Comparison of ENCODE assay signal across 22 mouse cellular contexts in genomic region chr15:46592868-46593267, GRCm38 (mm10).
DNase-seq lines count a peak whose midpoint lies in the region; ATAC-seq and TF ChIP-seq lines count a peak whose summit lies in the region.
"Had no signal": no experiment of that assay in that cellular context is flagged by ENCODE, and none has a peak within 500 bp of the region (broad histone marks: within the 10 kb centered on the region; RNA-seq: fewer than 3 reads in every experiment).

No protein-coding gene starts in this region.

- ATAC-seq in intestine, embryonic 14.5 days (replicated peaks; ENCODE audit: low FRiP score, low TSS enrichment, low read depth), result peak; percentile 80
- peak; percentile 85 for ATAC-seq in intestine, embryonic 15.5 days
- ATAC-seq in intestine, embryonic 16.5 days, result peak; percentile 89
- peak; percentile 79 for ATAC-seq in intestine, postnatal 0 days
- ATAC-seq in neural tube, embryonic 15.5 days (ENCODE audit: low FRiP score), result no peak
- ATAC-seq: activated CD4-positive, CD25-positive, alpha-beta regulatory T cell, adult 4 months; CD4-positive, CD25-positive, alpha-beta regulatory T cell, adult 4 months; Patski had no signal

- intact Hi-C loops in heart, adult 2 months (cut with DNase I), result no loop called here

- no peak for TF ChIP-seq EP300 in heart, adult 2 months (IDR thresholded peaks at IDR 0.05; ENCODE audit: insufficient read depth, low read depth, low read length)

- TF ChIP-seq POLR2A in heart, adult 2 months (IDR thresholded peaks at IDR 0.05; ENCODE audit: insufficient read depth, low read depth, low read length), result no peak

- no peak overlapping the region for H3K4me3 ChIP-seq in intestine, embryonic 14.5 days (ENCODE audit: low read depth, low read length)
- no peak overlapping the region for H3K4me3 ChIP-seq in intestine, embryonic 15.5 days (replicated peaks)
- no peak overlapping the region for H3K4me3 ChIP-seq in intestine, embryonic 16.5 days (ENCODE audit: low read length)
- no peak overlapping the region for H3K4me3 ChIP-seq in intestine, postnatal 0 days (ENCODE audit: low read depth, low read length)
- H3K4me3 ChIP-seq in neural tube, embryonic 15.5 days (replicated peaks), result no peak overlapping the region
- H3K4me3 ChIP-seq in heart, adult 2 months, result no peak overlapping the region

- no peak overlapping the region for H3K27ac ChIP-seq in intestine, embryonic 14.5 days (ENCODE audit: low read depth)
- H3K27ac ChIP-seq in intestine, embryonic 15.5 days, result no peak overlapping the region
- H3K27ac ChIP-seq in intestine, embryonic 16.5 days (ENCODE audit: low read length), result no peak overlapping the region
- H3K27ac ChIP-seq in intestine, postnatal 0 days (ENCODE audit: low read depth, low read length), result no peak overlapping the region
- no peak overlapping the region for H3K27ac ChIP-seq in neural tube, embryonic 15.5 days (replicated peaks)
- no peak overlapping the region for H3K27ac ChIP-seq in heart, adult 2 months

- H3K36me3 ChIP-seq in intestine, embryonic 14.5 days (ENCODE audit: control insufficient read depth, insufficient read depth, low read length), result no peaks in the 10 kb centered on the region
- no peaks in the 10 kb centered on the region for H3K36me3 ChIP-seq in intestine, embryonic 15.5 days
- no peaks in the 10 kb centered on the region for H3K36me3 ChIP-seq in intestine, embryonic 16.5 days (ENCODE audit: control insufficient read depth, insufficient read depth, low read length)
- no peaks in the 10 kb centered on the region for H3K36me3 ChIP-seq in intestine, postnatal 0 days (ENCODE audit: control insufficient read depth, insufficient read depth)
- H3K36me3 ChIP-seq in neural tube, embryonic 15.5 days, result no peaks in the 10 kb centered on the region
- H3K36me3 ChIP-seq in heart, adult 2 months (ENCODE audit: control insufficient read depth, insufficient read depth, low read length), result no peaks in the 10 kb centered on the region
- H3K36me3 ChIP-seq: G1E had no signal

- no peaks in the 10 kb centered on the region for H3K27me3 ChIP-seq in intestine, embryonic 14.5 days (replicated peaks; ENCODE audit: control insufficient read depth, insufficient read depth, low read length)
- no peaks in the 10 kb centered on the region for H3K27me3 ChIP-seq in intestine, embryonic 15.5 days (replicated peaks)
- no peaks in the 10 kb centered on the region for H3K27me3 ChIP-seq in intestine, embryonic 16.5 days (replicated peaks; ENCODE audit: control insufficient read depth, insufficient read depth, low read length)
- no peaks in the 10 kb centered on the region for H3K27me3 ChIP-seq in intestine, postnatal 0 days (replicated peaks; ENCODE audit: control insufficient read depth, insufficient read depth, low read length)
- no peaks in the 10 kb centered on the region for H3K27me3 ChIP-seq in neural tube, embryonic 15.5 days (replicated peaks)
- H3K27me3 ChIP-seq in heart, adult 2 months (ENCODE audit: control insufficient read depth, insufficient read depth, low read length), result no peaks in the 10 kb centered on the region
- H3K27me3 ChIP-seq: CH12.LX, Patski had no signal

- H3K9me3 ChIP-seq in intestine, embryonic 14.5 days (ENCODE audit: control insufficient read depth, low read length), result no peaks in the 10 kb centered on the region
- no peaks in the 10 kb centered on the region for H3K9me3 ChIP-seq in intestine, embryonic 15.5 days
- H3K9me3 ChIP-seq in intestine, embryonic 16.5 days (ENCODE audit: control insufficient read depth, low read length), result no peaks in the 10 kb centered on the region
- H3K9me3 ChIP-seq in intestine, postnatal 0 days (ENCODE audit: control insufficient read depth), result no peaks in the 10 kb centered on the region
- no peaks in the 10 kb centered on the region for H3K9me3 ChIP-seq in neural tube, embryonic 15.5 days (replicated peaks)
- H3K9me3 ChIP-seq: G1E had no signal

- no peak for TF ChIP-seq CTCF in intestine, postnatal 0 days (IDR thresholded peaks at IDR 0.05; ENCODE audit: low read depth)
- TF ChIP-seq CTCF in heart, adult 2 months (IDR thresholded peaks at IDR 0.05), result no peak

- H3K79me2 ChIP-seq in heart, adult 2 months (replicated peaks; ENCODE audit: control insufficient read depth, insufficient read depth, low read length), result no peaks in the 10 kb centered on the region

- H3K4me1 ChIP-seq in intestine, embryonic 14.5 days (replicated peaks; ENCODE audit: control insufficient read depth, insufficient read depth, low read length), result no peaks in the 10 kb centered on the region
- no peaks in the 10 kb centered on the region for H3K4me1 ChIP-seq in intestine, embryonic 15.5 days (replicated peaks)
- no peaks in the 10 kb centered on the region for H3K4me1 ChIP-seq in intestine, embryonic 16.5 days (ENCODE audit: control insufficient read depth, insufficient read depth, low read length)
- no peaks in the 10 kb centered on the region for H3K4me1 ChIP-seq in intestine, postnatal 0 days (replicated peaks; ENCODE audit: control insufficient read depth, insufficient read depth, low read length)
- H3K4me1 ChIP-seq in neural tube, embryonic 15.5 days, result no peaks in the 10 kb centered on the region
- H3K4me1 ChIP-seq in heart, adult 2 months (ENCODE audit: control insufficient read depth, insufficient read depth, low read length), result no peaks in the 10 kb centered on the region

- H3K9ac ChIP-seq in intestine, embryonic 14.5 days (ENCODE audit: low read length), result no peak overlapping the region
- H3K9ac ChIP-seq in intestine, embryonic 15.5 days, result no peak overlapping the region
- no peak overlapping the region for H3K9ac ChIP-seq in intestine, embryonic 16.5 days (ENCODE audit: low read depth, low read length)
- no peak overlapping the region for H3K9ac ChIP-seq in intestine, postnatal 0 days (ENCODE audit: low read depth, low read length)
- H3K9ac ChIP-seq in neural tube, embryonic 15.5 days (replicated peaks), result no peak overlapping the region
- H3K9ac ChIP-seq in heart, adult 2 months (ENCODE audit: low read depth, low read length), result no peak overlapping the region

- H3K4me2 ChIP-seq in intestine, embryonic 14.5 days (ENCODE audit: low read length), result no peak overlapping the region
- no peak overlapping the region for H3K4me2 ChIP-seq in intestine, embryonic 15.5 days (replicated peaks)
- H3K4me2 ChIP-seq in intestine, embryonic 16.5 days (ENCODE audit: low read depth, low read length), result no peak overlapping the region
- H3K4me2 ChIP-seq in intestine, postnatal 0 days (replicated peaks; ENCODE audit: low read depth), result no peak overlapping the region
- H3K4me2 ChIP-seq in neural tube, embryonic 15.5 days, result no peak overlapping the region

- WGBS in intestine, embryonic 14.5 days, result 47% methylated on average over 2 of the region's 2 CpGs
- WGBS in intestine, embryonic 15.5 days, result 44% methylated on average over 2 of the region's 2 CpGs
- 30% methylated on average over 2 of the region's 2 CpGs for WGBS in intestine, embryonic 16.5 days
- 23% methylated on average over 2 of the region's 2 CpGs for WGBS in intestine, postnatal 0 days
- WGBS in neural tube, embryonic 15.5 days, result 68% methylated on average over 2 of the region's 2 CpGs
- WGBS in heart, adult 2 months, result 67% methylated on average over 2 of the region's 2 CpGs

- DNase-seq in intestine, embryonic 14.5 days (ENCODE audit: low spot score), result no peak
- DNase-seq in retina, embryonic 14.5 days (ENCODE audit: low spot score), result no peak
- DNase-seq in cerebellum, adult 18-20 months, result no peak
- DNase-seq in heart, adult 2 months, result no peak
- DNase-seq: adrenal gland, adult 2 months; adrenal gland, adult 8-10 months; adrenal gland, postnatal 10 days; adrenal gland, postnatal 14 days; adrenal gland, postnatal 25 days; adrenal gland, postnatal 36 days; B cell, adult 2 months; cerebellum, adult 11 months; cerebellum, adult 11-12 months had no signal
